Mouse (Mus musculus) kidney, adult 8-10 months (tissue): Measurements from ENCODE around the gene Zfp524.
A peak's percentile ranks its signal among the peaks of the same experiment; 100 is the strongest.
"Not testable (repeated sequence)": the region's sequence is repeated elsewhere in the genome, so short reads cannot be mapped to it uniquely, and the experiment has no call there.

Source experiments
- DNase-seq, 2 experiments: peaks; one replicate each; pipeline ENCODE4 v3.0.0; 2022

Gene Zfp524

GRCm38 (mm10) chr7:5014251-5015117 is at the start of gene Zfp524, which contains the start of gene Fiz1:
Gene Zfp524, plus strand, starts transcription at chr7:5014415.
Gene Fiz1, minus strand, starts transcription at chr7:5014697.
- DNase-seq: peak; percentile 97 to 99

GRCm38 (mm10) chr7:4964988-4965387 is 49.2 kb upstream of the Zfp524 start:
- no peak for DNase-seq

GRCm38 (mm10) chr7:4971068-4971467 is 43.1 kb upstream of the Zfp524 start, which contains the start of gene Sbk3:
Gene Sbk3, minus strand, starts transcription at chr7:4971168.
- DNase-seq: no peak

GRCm38 (mm10) chr7:4971710-4972109 is 42.5 kb upstream of the Zfp524 start:
- DNase-seq: no peak

- no peak for DNase-seq
Observed at GRCm38 (mm10) chr7:4972321-4973047, 41.7 kb upstream of the Zfp524 start.

- DNase-seq: no peak
Observed at GRCm38 (mm10) chr7:4975455-4975854, 38.8 kb upstream of the Zfp524 start.

- no peak for DNase-seq
Observed at GRCm38 (mm10) chr7:4976832-4977231, 37.4 kb upstream of the Zfp524 start.

- DNase-seq: no peak
Observed at GRCm38 (mm10) chr7:4988250-4988649, 26.0 kb upstream of the Zfp524 start.

GRCm38 (mm10) chr7:4993347-4993998 is 20.7 kb upstream of the Zfp524 start:
- DNase-seq: no peak

GRCm38 (mm10) chr7:4993999-4994788 is 20.0 kb upstream of the Zfp524 start:
- DNase-seq: no peak

GRCm38 (mm10) chr7:4995268-4996002 is 18.8 kb upstream of the Zfp524 start:
- DNase-seq: no peak

GRCm38 (mm10) chr7:4996003-4996895 is 18.0 kb upstream of the Zfp524 start, which contains the start of gene Zfp579:
Gene Zfp579, minus strand, starts transcription at chr7:4996158.
- DNase-seq: peak; percentile 86 to 93

GRCm38 (mm10) chr7:4996934-4997333 is 17.3 kb upstream of the Zfp524 start:
- DNase-seq: no peak

GRCm38 (mm10) chr7:4999876-5000275 is 14.3 kb upstream of the Zfp524 start:
- DNase-seq: peak in 1 of 2 experiments; percentile 55

- not testable (repeated sequence) for DNase-seq
Observed at GRCm38 (mm10) chr7:5002876-5003275, 11.3 kb upstream of the Zfp524 start.

GRCm38 (mm10) chr7:5008229-5008628 is 6.0 kb upstream of the Zfp524 start:
- no peak for DNase-seq

GRCm38 (mm10) chr7:5012681-5013513 is 1.3 kb upstream of the Zfp524 start:
- DNase-seq: no peak

GRCm38 (mm10) chr7:5015118-5016001 is 1.1 kb downstream of the Zfp524 start, which contains the start of gene Gm44973:
Gene Gm44973, plus strand, starts transcription at chr7:5015496.
- peak; percentile 93 to 94 for DNase-seq
